Comparison of ENCODE assay signal across 15 mouse cellular contexts in genomic region chr11:29691556-29691955, GRCm38 (mm10). TPM values are rescaled to one million over a fixed set of nuclear protein-coding genes. Genes with fewer than 3 reads are reported as not detected.
DNase-seq lines count a peak whose midpoint lies in the region; ATAC-seq lines count a peak whose summit lies in the region.
"Had no signal": no experiment of that assay in that cellular context is flagged by ENCODE, and none has a peak within 500 bp of the region (broad histone marks: within the 10 kb centered on the region; RNA-seq: fewer than 3 reads in every experiment).

No protein-coding gene starts in this region.

- no peaks in the 10 kb centered on the region for H3K9me3 ChIP-seq in heart, embryonic 12.5 days (replicated peaks)
- H3K9me3 ChIP-seq: forebrain, embryonic 12.5 days; intestine, embryonic 15.5 days; kidney, embryonic 15.5 days; liver, embryonic 15.5 days had no signal

- intact Hi-C loops in heart, postnatal 10 days (cut with DNase I), result loop anchor here (5.0 to 10.0 kb wide), 3 partner anchors 87 to 447 kb away; partner anchors contain the start of gene Cfap36
- intact Hi-C loops in left cerebral cortex, postnatal 10 days (cut with DNase I), result loop anchor here (10.0 kb wide), 1 partner anchor 117 kb away; no protein-coding TSS in a partner anchor

- H3K79me2 ChIP-seq in macrophage (ENCODE audit: inconsistent target), result peaks cover 29% of the 10 kb centered on the region

- H3K4me3 ChIP-seq in heart, embryonic 12.5 days, result no peak overlapping the region
- H3K4me3 ChIP-seq in macrophage (ENCODE audit: inconsistent target), result no peak overlapping the region
- H3K4me3 ChIP-seq: forebrain, embryonic 12.5 days; intestine, embryonic 15.5 days had no signal

- ATAC-seq in heart, embryonic 12.5 days (ENCODE audit: insufficient number of reproducible peaks, low FRiP score), result no peak
- no peak for ATAC-seq in megakaryocyte, adult 5-6 weeks (ENCODE audit: poor library complexity, severe bottlenecking)
- ATAC-seq: intestine, embryonic 15.5 days had no signal

- H3K36me3 ChIP-seq in heart, embryonic 12.5 days, result no peaks in the 10 kb centered on the region
- no peaks in the 10 kb centered on the region for H3K36me3 ChIP-seq in macrophage (ENCODE audit: inconsistent target)
- H3K36me3 ChIP-seq: forebrain, embryonic 12.5 days; intestine, embryonic 15.5 days; kidney, embryonic 15.5 days; liver, embryonic 15.5 days had no signal

- H3K27me3 ChIP-seq in heart, embryonic 12.5 days (replicated peaks), result no peaks in the 10 kb centered on the region
- H3K27me3 ChIP-seq: forebrain, embryonic 12.5 days; intestine, embryonic 15.5 days; kidney, embryonic 15.5 days; liver, embryonic 15.5 days had no signal

- no peak for DNase-seq in heart, postnatal 10 days
- DNase-seq in 3T3-L1 (ENCODE audit: low read depth, low spot score) (peak; percentile 68), adipocyte (ENCODE audit: low spot score) (peak; percentile 49)
- no peak for DNase-seq in left cerebral cortex, postnatal 10 days (ENCODE audit: extremely low spot score in 1 of 2, low spot score in 2 of 2)
- DNase-seq in cerebellum, adult 18-20 months, result no peak
- DNase-seq: cerebellum, postnatal 36 days had no signal

- H3K4me1 ChIP-seq in heart, embryonic 12.5 days (replicated peaks), result peaks cover 8% of the 10 kb centered on the region

- H3K27ac ChIP-seq in heart, embryonic 12.5 days (ENCODE audit: poor library complexity, severe bottlenecking), result peak overlapping the region; percentile 84
- peak overlapping the region; percentile 78 for H3K27ac ChIP-seq in macrophage
- H3K27ac ChIP-seq: forebrain, embryonic 12.5 days; hindbrain, embryonic 14.5 days had no signal

- H3K4me2 ChIP-seq in heart, embryonic 12.5 days, result peak overlapping the region; percentile 58
- H3K4me2 ChIP-seq: forebrain, embryonic 12.5 days; midbrain, embryonic 11.5 days had no signal

- H3K9ac ChIP-seq in heart, embryonic 12.5 days, result no peak overlapping the region
- H3K9ac ChIP-seq: forebrain, embryonic 12.5 days; hindbrain, embryonic 14.5 days; intestine, embryonic 15.5 days; kidney, embryonic 15.5 days; liver, embryonic 15.5 days had no signal

- 74% methylated on average over 1 of the region's 1 CpGs for WGBS in heart, embryonic 12.5 days
- 90% methylated on average over 1 of the region's 1 CpGs for WGBS in macrophage (ENCODE audit: missing documents)

RNA-seq across cellular contexts. Expression of gene Rtn4, which starts 1.2 kb away (rescaled TPM):
- polyA plus RNA-seq in heart, embryonic 12.5 days (2016; fragmentation: Nextera tagmentation; extraction: Ambion mirVana), result 77.8 and 81.6 TPM in 2 replicates
- 100 to 1,000 TPM; 186 to 197 TPM for total RNA-seq in heart, postnatal 10 days (2021)
- total RNA-seq in macrophage (2018; cell fraction: chromatin; rRNA removed), result 100 to 1,000 TPM; 123 to 682 (median 202) TPM
- 100 to 1,000 TPM; 313 to 546 (median 408) TPM for total RNA-seq in macrophage (2018; cell fraction: cytosol; rRNA removed)
- 100 to 1,000 TPM; 217 to 519 (median 302) TPM for total RNA-seq in macrophage (2018; cell fraction: nucleus; rRNA removed)
- polyA plus RNA-seq in macrophage (2018), result 420 to 900 TPM (median 594 TPM) in 3 replicates
- total RNA-seq in megakaryocyte, adult 5-6 weeks (2015), result 129 and 142 TPM in 2 replicates
- total RNA-seq in megakaryocyte, adult 5-6 weeks (2017), result 128 and 135 TPM in 2 replicates
- total RNA-seq in left cerebral cortex, postnatal 10 days (2021), result 100 to 1,000 TPM; 562 to 579 TPM

Comparison
In these comparisons a context has a peak if more than half of its experiments do, and no peak if none do; other contexts are left out.
1. DNase-seq: peak in 3T3-L1 (single experiment) and adipocyte (single experiment); none in heart, postnatal 10 days (0 of 2), left cerebral cortex, postnatal 10 days (0 of 2) and cerebellum, adult 18-20 months (0 of 2).